Mouse (Mus musculus): ENCODE results near the gene Susd4. TPM values are rescaled to one million over a fixed set of nuclear protein-coding genes. Genes with fewer than 3 reads are reported as not detected.

The Susd4 gene
- polyA plus RNA-seq, 1 experiment from 2014 or later: 4.6 TPM

GRCm38 (mm10) chr1:182838061-182838460, 74.4 kb downstream of the Susd4 start:
- 86% methylated on average over 6 of the region's 6 CpGs for WGBS

DNA sequence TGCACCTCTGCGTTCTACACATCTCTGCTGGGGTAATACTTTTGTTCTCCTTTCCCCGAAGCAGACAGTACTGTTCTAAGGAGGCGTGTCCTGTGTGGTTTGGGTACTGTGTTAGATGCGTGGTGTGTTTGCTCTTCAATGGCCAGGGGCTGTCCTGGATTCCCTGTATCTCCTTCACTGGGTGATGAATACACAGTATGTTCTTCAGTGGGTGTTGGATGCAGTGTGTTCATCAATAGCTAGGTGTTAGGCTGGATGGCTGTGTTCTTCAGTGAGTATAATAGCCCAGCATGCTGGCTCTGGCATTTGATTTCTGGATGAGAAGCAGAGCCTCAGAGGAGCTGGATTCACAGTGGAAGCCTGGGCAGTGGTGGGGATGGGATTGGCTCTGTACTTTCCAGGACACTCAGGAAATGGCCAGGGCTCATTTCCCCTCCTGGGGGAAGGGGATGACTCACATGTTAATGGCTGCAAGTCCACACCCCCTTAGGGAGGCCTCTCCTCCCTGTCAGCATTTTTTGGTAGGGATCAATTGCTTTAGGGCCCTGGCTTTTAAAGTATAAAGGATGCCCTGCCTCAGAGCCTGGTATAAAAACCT, 75.8 kb downstream of the Susd4 start:
- Histone ChIP-seq H3K4me3 (ENCODE audit: low read depth, low read length) (no peak overlapping the region), H3K36me3 (ENCODE audit: control insufficient read depth, insufficient read depth) (no peaks in the 10 kb centered on the region), H3K4me1 (replicated peaks; ENCODE audit: control insufficient read depth, insufficient read depth, low read length) (no peaks in the 10 kb centered on the region), H3K4me2 (replicated peaks; ENCODE audit: low read depth) (no peak overlapping the region), H3K27ac (ENCODE audit: low read depth, low read length) (no peak overlapping the region), H3K9ac (ENCODE audit: low read depth, low read length) (no peak overlapping the region), H3K9me3 (ENCODE audit: control insufficient read depth) (no peaks in the 10 kb centered on the region), H3K27me3 (replicated peaks; ENCODE audit: control insufficient read depth, insufficient read depth, low read length) (no peaks in the 10 kb centered on the region)
- TF ChIP-seq CTCF (IDR thresholded peaks at IDR 0.05; ENCODE audit: low read depth): no peak
- ATAC-seq: no peak
- WGBS: 78% methylated on average over 4 of the region's 4 CpGs

More at GRCm38 (mm10) chr1:182838061-182838460, 74.4 kb downstream of the Susd4 start:
- Histone ChIP-seq H3K4me2 (replicated peaks; ENCODE audit: low read depth) (no peak overlapping the region), H3K27me3 (replicated peaks; ENCODE audit: control insufficient read depth, insufficient read depth, low read length) (no peaks in the 10 kb centered on the region), H3K4me1 (replicated peaks; ENCODE audit: control insufficient read depth, insufficient read depth, low read length) (no peaks in the 10 kb centered on the region), H3K36me3 (ENCODE audit: control insufficient read depth, insufficient read depth) (no peaks in the 10 kb centered on the region), H3K4me3 (ENCODE audit: low read depth, low read length) (no peak overlapping the region), H3K27ac (ENCODE audit: low read depth, low read length) (no peak overlapping the region), H3K9ac (ENCODE audit: low read depth, low read length) (no peak overlapping the region), H3K9me3 (ENCODE audit: control insufficient read depth) (no peaks in the 10 kb centered on the region)
- ATAC-seq: no peak
- TF ChIP-seq CTCF (IDR thresholded peaks at IDR 0.05; ENCODE audit: low read depth): no peak

GRCm38 (mm10) chr1:182840011-182840410, 76.4 kb downstream of the Susd4 start:
- Histone ChIP-seq H3K4me2 (replicated peaks; ENCODE audit: low read depth) (no peak overlapping the region), H3K4me3 (ENCODE audit: low read depth, low read length) (no peak overlapping the region), H3K27me3 (replicated peaks; ENCODE audit: control insufficient read depth, insufficient read depth, low read length) (no peaks in the 10 kb centered on the region), H3K9me3 (ENCODE audit: control insufficient read depth) (no peaks in the 10 kb centered on the region), H3K4me1 (replicated peaks; ENCODE audit: control insufficient read depth, insufficient read depth, low read length) (no peaks in the 10 kb centered on the region), H3K9ac (ENCODE audit: low read depth, low read length) (no peak overlapping the region), H3K27ac (ENCODE audit: low read depth, low read length) (no peak overlapping the region), H3K36me3 (ENCODE audit: control insufficient read depth, insufficient read depth) (no peaks in the 10 kb centered on the region)
- TF ChIP-seq CTCF (IDR thresholded peaks at IDR 0.05; ENCODE audit: low read depth): no peak
- WGBS: 61% methylated on average over 6 of the region's 6 CpGs
- no peak for ATAC-seq

DNA sequence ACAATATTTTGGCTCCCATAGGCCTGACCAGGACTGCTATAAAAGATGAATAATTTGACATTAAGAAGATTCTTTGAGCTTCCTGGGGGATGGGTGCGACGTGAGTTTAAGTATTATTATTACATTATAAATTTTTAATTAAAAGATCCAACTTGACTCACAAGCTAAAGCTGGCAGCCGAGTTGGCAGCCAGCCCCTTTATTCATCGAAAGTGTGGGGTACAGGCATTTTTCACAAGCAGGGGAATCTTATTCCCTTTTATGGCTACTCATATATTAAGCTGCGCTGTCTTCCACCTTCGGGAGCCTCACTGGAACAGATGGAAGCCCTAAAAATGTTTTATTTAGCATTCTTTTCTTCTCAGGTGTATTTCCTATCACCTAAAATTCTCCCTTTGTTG, 76.9 kb downstream of the Susd4 start:
- no peaks in the 10 kb centered on the region for H3K27me3 ChIP-seq (replicated peaks; ENCODE audit: control insufficient read depth, insufficient read depth, low read length)
- no peak for ATAC-seq
- no peak for TF ChIP-seq CTCF (IDR thresholded peaks at IDR 0.05; ENCODE audit: low read depth)
- no peak overlapping the region for H3K9ac ChIP-seq (ENCODE audit: low read depth, low read length)
- no peak overlapping the region for H3K4me3 ChIP-seq (ENCODE audit: low read depth, low read length)
- H3K4me1 ChIP-seq (replicated peaks; ENCODE audit: control insufficient read depth, insufficient read depth, low read length): no peaks in the 10 kb centered on the region
- H3K27ac ChIP-seq (ENCODE audit: low read depth, low read length): no peak overlapping the region
- H3K9me3 ChIP-seq (ENCODE audit: control insufficient read depth): no peaks in the 10 kb centered on the region
- whole genome bisulfite sequencing: 86% methylated on average over 6 of the region's 6 CpGs
- H3K36me3 ChIP-seq (ENCODE audit: control insufficient read depth, insufficient read depth): no peaks in the 10 kb centered on the region
- no peak overlapping the region for H3K4me2 ChIP-seq (replicated peaks; ENCODE audit: low read depth)

GRCm38 (mm10) chr1:182849556-182849955, 85.9 kb downstream of the Susd4 start:
- Histone ChIP-seq H3K27me3 (replicated peaks; ENCODE audit: control insufficient read depth, insufficient read depth, low read length) (no peaks in the 10 kb centered on the region), H3K4me2 (replicated peaks; ENCODE audit: low read depth) (no peak overlapping the region), H3K4me3 (ENCODE audit: low read depth, low read length) (no peak overlapping the region), H3K27ac (ENCODE audit: low read depth, low read length) (no peak overlapping the region), H3K9me3 (ENCODE audit: control insufficient read depth) (no peaks in the 10 kb centered on the region), H3K4me1 (replicated peaks; ENCODE audit: control insufficient read depth, insufficient read depth, low read length) (no peaks in the 10 kb centered on the region), H3K9ac (ENCODE audit: low read depth, low read length) (no peak overlapping the region), H3K36me3 (ENCODE audit: control insufficient read depth, insufficient read depth) (no peaks in the 10 kb centered on the region)
- 62% methylated on average over 12 of the region's 12 CpGs for WGBS
- ATAC-seq: no peak
- no peak for TF ChIP-seq CTCF (IDR thresholded peaks at IDR 0.05; ENCODE audit: low read depth)

- Histone ChIP-seq H3K9ac (ENCODE audit: low read depth, low read length) (no peak overlapping the region), H3K4me3 (ENCODE audit: low read depth, low read length) (no peak overlapping the region), H3K27me3 (replicated peaks; ENCODE audit: control insufficient read depth, insufficient read depth, low read length) (no peaks in the 10 kb centered on the region), H3K9me3 (ENCODE audit: control insufficient read depth) (no peaks in the 10 kb centered on the region), H3K4me2 (replicated peaks; ENCODE audit: low read depth) (no peak overlapping the region), H3K27ac (ENCODE audit: low read depth, low read length) (no peak overlapping the region), H3K36me3 (ENCODE audit: control insufficient read depth, insufficient read depth) (no peaks in the 10 kb centered on the region), H3K4me1 (replicated peaks; ENCODE audit: control insufficient read depth, insufficient read depth, low read length) (no peaks in the 10 kb centered on the region)
- WGBS: 78% methylated on average over 1 of the region's 1 CpGs
- no peak for TF ChIP-seq CTCF (IDR thresholded peaks at IDR 0.05; ENCODE audit: low read depth)
- no peak for ATAC-seq
Observed at GRCm38 (mm10) chr1:182850080-182850479, 86.4 kb downstream of the Susd4 start.

GRCm38 (mm10) chr1:182852158-182852557, 88.5 kb downstream of the Susd4 start:
- no peak overlapping the region for H3K4me2 ChIP-seq (replicated peaks; ENCODE audit: low read depth)
- no peak overlapping the region for H3K9ac ChIP-seq (ENCODE audit: low read depth, low read length)
- H3K27me3 ChIP-seq (replicated peaks; ENCODE audit: control insufficient read depth, insufficient read depth, low read length): no peaks in the 10 kb centered on the region
- H3K9me3 ChIP-seq (ENCODE audit: control insufficient read depth): no peaks in the 10 kb centered on the region
- ATAC-seq: no peak
- no peaks in the 10 kb centered on the region for H3K4me1 ChIP-seq (replicated peaks; ENCODE audit: control insufficient read depth, insufficient read depth, low read length)
- H3K4me3 ChIP-seq (ENCODE audit: low read depth, low read length): no peak overlapping the region
- no peaks in the 10 kb centered on the region for H3K36me3 ChIP-seq (ENCODE audit: control insufficient read depth, insufficient read depth)
- no peak overlapping the region for H3K27ac ChIP-seq (ENCODE audit: low read depth, low read length)
- WGBS: 57% methylated on average over 6 of the region's 6 CpGs
- peak; percentile 47 for TF ChIP-seq CTCF (IDR thresholded peaks at IDR 0.05; ENCODE audit: low read depth)

All from intestine, postnatal 0 days (tissue).